Mouse (Mus musculus) brain, embryonic 14.5 days (tissue): Measurements from ENCODE around the gene Gm9376.

ENCODE experiments used
- CTCF ChIP-seq: fragments of 200-500 bp; IDR thresholded peaks from 2 replicates; pipeline ENCODE4 v1.5.1; 2012; ENCODE audit warnings: inconsistent platforms, mild to moderate bottlenecking, moderate library complexity, borderline replicate concordance; ENCODE audit not compliant: insufficient read depth, insufficient read length; ENCODE audit errors: extremely low read depth
- POLR2A ChIP-seq: fragments of 200-500 bp; IDR thresholded peaks from 2 replicates; pipeline ENCODE4 v1.6.1; 2012; ENCODE audit warnings: mild to moderate bottlenecking, inconsistent platforms, borderline replicate concordance; ENCODE audit not compliant: poor library complexity, insufficient read depth, insufficient read length, severe bottlenecking; ENCODE audit errors: extremely low read depth

DNA sequence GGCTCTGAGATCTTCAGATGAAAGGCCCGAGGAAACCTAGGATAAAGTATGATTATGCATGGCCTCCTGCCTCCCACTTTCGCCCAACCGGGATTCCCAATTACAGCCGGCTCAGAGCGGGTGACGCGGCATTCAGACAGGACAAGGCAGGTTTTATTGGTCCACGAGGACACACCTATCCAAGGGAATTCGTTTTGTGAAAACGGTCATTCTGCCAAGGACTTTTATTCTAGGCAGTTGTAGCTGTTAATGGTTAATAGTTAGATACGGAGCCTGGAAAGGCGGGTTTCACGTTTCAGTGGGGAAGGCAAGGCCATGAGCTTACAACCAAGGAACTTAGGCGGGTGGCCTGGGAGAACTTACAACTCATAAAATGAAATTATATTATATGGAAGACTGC, 16.2 kb downstream of the Gm9376 start:
- no peak for TF ChIP-seq CTCF
- TF ChIP-seq POLR2A = no peak
